Mouse (Mus musculus) erythroblast, embryonic 14.5 days (primary cell): ENCODE measurements around the gene Cblb. TPM values are rescaled to one million over a fixed set of nuclear protein-coding genes. Genes with fewer than 3 reads are reported as not detected.

Experiments
- H3K27me3 ChIP-seq: 2 replicates; pipeline ENCODE4 v1.6.1; 2012; ENCODE audit warnings: inconsistent platforms; ENCODE audit not compliant: control insufficient read depth
- H3K36me3 ChIP-seq: 2 replicates; pipeline ENCODE4 v1.6.1; 2012; ENCODE audit warnings: mild to moderate bottlenecking, inconsistent platforms; ENCODE audit not compliant: control insufficient read depth
- H3K4me1 ChIP-seq: 2 replicates; pipeline ENCODE4 v1.6.1; 2012; ENCODE audit warnings: inconsistent platforms; ENCODE audit not compliant: control insufficient read depth
- H3K4me3 ChIP-seq: replicated peaks from 2 replicates; pipeline ENCODE3; 2012; ENCODE audit warnings: moderate library complexity, mild to moderate bottlenecking, inconsistent platforms
- H3K9me3 ChIP-seq: 2 replicates; pipeline ENCODE4 v1.6.1; 2012; ENCODE audit warnings: low read length, inconsistent platforms, mixed read lengths; ENCODE audit not compliant: control insufficient read depth
- GATA1 ChIP-seq: IDR thresholded peaks from 2 replicates; pipeline ENCODE4 v1.6.1; 2012; ENCODE audit warnings: low read length, inconsistent platforms, mixed read lengths
- TAL1 ChIP-seq: IDR thresholded peaks from 3 replicates; pipeline ENCODE4 v1.6.1; 2012; ENCODE audit warnings: low read length, inconsistent platforms, mixed read lengths
- polyA plus RNA-seq: library from polyadenylated mRNA; stranded (reverse); fragments of >175 nt; gene quantifications from 2 replicates; pipeline ENCODE4 v1.2.3, GENCODE M21; 2012

The Cblb gene
- polyA plus RNA-seq, 1 experiment, result 0.10 TPM

DNA sequence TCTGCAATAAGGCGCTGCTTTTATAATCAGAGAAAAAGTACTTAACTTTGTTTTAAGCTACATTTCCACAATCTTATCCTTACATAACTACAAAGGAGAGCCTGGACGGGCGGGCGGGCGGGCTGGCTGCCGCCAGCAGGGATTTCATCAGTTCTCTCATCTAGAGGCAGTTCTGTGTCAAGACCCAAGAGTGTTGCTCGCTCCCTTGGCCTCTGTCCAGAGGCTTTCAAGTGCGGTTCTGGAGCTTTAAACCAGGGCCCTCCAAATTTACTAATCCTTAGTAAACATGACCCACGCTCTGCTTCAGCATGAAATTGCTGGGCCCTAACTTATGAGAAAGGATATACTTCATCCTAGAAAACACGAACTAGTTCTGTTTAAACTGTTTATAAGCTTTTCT lies 155.7 kb downstream of the Cblb start:
- H3K9me3 ChIP-seq, result no peaks in the 10 kb centered on the region
- no peaks in the 10 kb centered on the region for H3K27me3 ChIP-seq
- H3K4me1 ChIP-seq, result no peaks in the 10 kb centered on the region
- H3K4me3 ChIP-seq, result no peak overlapping the region
- no peak for TF ChIP-seq GATA1
- no peak for TF ChIP-seq TAL1
- peaks cover 2% of the 10 kb centered on the region; the same call in 1 of the 2 replicates for H3K36me3 ChIP-seq

DNA sequence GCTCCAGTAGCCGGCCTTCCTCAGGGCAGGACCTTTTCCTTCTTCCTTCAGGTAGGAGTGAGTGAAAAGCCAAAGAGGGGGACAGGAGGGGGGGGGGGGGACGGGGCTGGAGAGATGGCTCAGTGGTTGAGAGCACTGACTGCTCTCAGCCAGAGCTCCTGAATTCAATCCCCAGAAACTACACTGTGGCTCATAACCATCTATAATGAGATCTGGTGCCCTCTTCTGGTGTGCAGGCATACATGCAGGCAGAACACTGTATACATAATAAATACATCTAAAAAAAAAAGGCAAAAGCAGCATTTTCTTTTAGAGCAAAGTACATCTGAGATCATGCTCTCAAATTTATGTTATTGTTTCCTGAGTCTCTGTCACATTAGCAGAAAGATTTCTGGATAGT lies 158.1 kb downstream of the Cblb start:
- Histone ChIP-seq H3K4me1 (no peaks in the 10 kb centered on the region), H3K27me3 (no peaks in the 10 kb centered on the region), H3K4me3 (no peak overlapping the region), H3K9me3 (no peaks in the 10 kb centered on the region), H3K36me3 (peaks cover 2% of the 10 kb centered on the region; the same call in 1 of the 2 replicates)
- TF ChIP-seq GATA1 (no peak), TAL1 (no peak)

DNA sequence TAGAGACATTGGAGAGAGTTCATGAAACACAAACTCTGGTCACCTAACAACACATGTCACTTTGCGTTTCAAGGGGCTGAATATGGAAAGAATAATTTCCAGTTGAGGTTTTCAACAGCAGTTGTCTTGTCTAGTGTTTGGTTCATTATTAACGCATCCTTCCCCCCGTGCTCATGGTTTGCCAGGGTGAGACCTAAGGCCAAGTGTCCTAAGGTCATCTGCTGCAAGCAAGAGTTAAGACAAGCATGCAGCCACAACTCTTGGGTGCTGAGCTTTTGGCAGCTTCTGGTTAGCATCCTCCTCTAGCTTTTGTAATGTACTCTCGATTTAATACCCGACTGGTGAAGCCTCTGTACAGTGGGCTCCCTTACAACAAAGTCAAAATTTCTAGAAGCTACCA lies 159.7 kb downstream of the Cblb start:
- no peaks in the 10 kb centered on the region for H3K4me1 ChIP-seq
- H3K27me3 ChIP-seq, result no peaks in the 10 kb centered on the region
- H3K36me3 ChIP-seq, result peaks cover 4% of the 10 kb centered on the region
- H3K4me3 ChIP-seq, result no peak overlapping the region
- H3K9me3 ChIP-seq, result no peaks in the 10 kb centered on the region
- no peak for TF ChIP-seq TAL1
- no peak for TF ChIP-seq GATA1

DNA sequence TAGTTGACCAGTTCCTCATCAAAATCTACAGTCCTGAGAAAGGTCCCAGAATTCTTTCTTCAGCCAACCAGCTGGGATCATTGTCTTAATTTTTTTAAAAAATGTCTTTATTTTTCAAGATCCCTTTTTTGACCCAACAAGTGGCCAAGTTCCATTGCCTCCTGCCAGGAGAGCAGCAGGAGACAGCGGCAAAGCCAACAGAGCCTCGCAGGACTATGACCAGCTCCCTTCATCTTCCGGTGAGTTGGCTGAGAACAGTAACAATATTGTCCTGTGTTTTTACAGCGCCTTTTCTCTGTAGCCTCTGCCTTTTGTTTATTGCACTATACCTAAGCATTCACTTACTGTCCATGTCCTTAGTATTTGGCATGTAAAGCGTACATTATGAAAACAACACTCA lies 163.0 kb downstream of the Cblb start:
- H3K4me3 ChIP-seq, result no peak overlapping the region
- TF ChIP-seq TAL1 (no peak), GATA1 (no peak)
- peaks cover 8% of the 10 kb centered on the region for H3K36me3 ChIP-seq
- no peaks in the 10 kb centered on the region for H3K4me1 ChIP-seq
- no peaks in the 10 kb centered on the region for H3K27me3 ChIP-seq
- H3K9me3 ChIP-seq, result no peaks in the 10 kb centered on the region

DNA sequence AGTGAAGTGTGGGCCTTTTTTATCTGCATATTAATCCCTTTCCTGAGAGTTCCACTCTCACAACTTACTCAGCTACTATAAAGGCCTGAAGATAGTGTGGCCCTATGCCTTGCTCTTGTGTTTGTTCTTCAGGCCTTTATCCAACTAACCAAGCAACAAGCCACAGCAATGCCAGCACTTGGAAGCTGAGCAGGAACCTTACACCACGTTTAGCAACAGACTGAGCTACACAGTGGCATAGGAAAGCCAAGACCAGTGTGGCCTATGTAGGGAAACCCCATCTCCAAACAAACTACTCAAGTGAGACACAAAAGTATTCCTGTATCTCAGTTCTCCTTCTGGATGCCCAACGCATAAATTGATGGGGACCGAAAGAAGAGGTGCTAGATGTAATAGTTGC lies 163.8 kb downstream of the Cblb start:
- no peak for TF ChIP-seq GATA1
- TF ChIP-seq TAL1, result no peak
- no peaks in the 10 kb centered on the region for H3K27me3 ChIP-seq
- H3K36me3 ChIP-seq, result peaks cover 8% of the 10 kb centered on the region
- H3K4me1 ChIP-seq, result no peaks in the 10 kb centered on the region
- no peak overlapping the region for H3K4me3 ChIP-seq
- no peaks in the 10 kb centered on the region for H3K9me3 ChIP-seq

DNA sequence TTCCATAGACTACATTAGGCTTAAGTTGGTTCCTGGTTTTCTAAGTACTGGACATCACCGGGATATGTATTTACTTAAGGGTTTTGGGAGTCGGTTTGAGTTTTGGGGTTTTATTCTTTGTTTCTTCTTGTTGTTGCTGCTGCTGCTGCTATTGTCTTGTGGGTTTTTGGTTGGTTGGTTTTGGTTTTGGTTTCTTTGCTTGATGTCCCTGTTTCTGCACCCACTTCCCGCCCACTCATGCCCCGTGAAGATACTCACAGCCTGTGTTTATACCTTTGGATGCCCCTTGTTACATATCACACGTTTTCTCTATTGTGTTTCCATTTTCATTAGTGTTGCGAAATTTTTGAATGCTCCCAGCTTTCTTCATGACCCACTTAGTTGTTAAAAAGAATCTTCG lies 169.1 kb downstream of the Cblb start:
- no peak for TF ChIP-seq GATA1
- TF ChIP-seq TAL1, result no peak
- Histone ChIP-seq H3K4me3 (no peak overlapping the region), H3K4me1 (no peaks in the 10 kb centered on the region), H3K27me3 (no peaks in the 10 kb centered on the region), H3K9me3 (no peaks in the 10 kb centered on the region), H3K36me3 (peaks cover 7% of the 10 kb centered on the region)

DNA sequence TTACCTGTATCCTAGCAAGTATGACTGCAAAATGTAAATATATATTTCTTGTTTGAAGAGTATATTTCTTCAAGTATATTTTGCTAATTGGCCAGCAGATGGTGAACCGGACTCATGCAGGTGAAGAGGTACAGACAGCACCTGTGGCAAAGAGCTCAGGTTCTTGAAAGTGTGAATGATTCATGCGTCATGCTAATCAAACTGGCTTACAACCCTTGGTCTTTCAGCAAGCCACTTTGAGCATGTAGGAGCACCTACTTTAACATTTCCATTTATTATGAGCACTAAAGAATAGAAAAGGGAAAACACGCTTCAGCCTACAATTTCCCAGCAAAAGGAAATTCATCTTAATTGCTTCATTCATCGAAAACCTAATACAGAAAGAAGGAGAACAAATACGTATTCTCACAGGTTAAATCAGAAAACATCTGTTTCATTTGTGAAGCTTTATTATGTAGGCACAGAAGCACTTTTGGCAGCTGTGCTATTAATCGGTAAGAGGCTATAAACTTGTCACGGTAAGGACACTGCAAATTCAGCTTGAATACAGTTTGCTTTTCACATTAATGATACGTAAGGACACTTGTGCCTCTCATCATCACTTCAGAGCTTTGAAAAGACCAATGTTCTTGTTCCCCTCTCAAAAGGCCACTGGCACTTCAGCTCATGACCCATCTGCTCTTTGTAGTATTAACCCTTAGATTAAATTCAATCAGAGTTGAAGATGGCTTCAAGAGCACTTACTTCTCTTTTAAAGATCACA lies 180.0 kb downstream of the Cblb start:
- Histone ChIP-seq H3K4me3 (no peak overlapping the region), H3K4me1 (no peaks in the 10 kb centered on the region), H3K27me3 (no peaks in the 10 kb centered on the region), H3K9me3 (no peaks in the 10 kb centered on the region), H3K36me3 (no peaks in the 10 kb centered on the region)
- TF ChIP-seq TAL1 (no peak), GATA1 (no peak)

DNA sequence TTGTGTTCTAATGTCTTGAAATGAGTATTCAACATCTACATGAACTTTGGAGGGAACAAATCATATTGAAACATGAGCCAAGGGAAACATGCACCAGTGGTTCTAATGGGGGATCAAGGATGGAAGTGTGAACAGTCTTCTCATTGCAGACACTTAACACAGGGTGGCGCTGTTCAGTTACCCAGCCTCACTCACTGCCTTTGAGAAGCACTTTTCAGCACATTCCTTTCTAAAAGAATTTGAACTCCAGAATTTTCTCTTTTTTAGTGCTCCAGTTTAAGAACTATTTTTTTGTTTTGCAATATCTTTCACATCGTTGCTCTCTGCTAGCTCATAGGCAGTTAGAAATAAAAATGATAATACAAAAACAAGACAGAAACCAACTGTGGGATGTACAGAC lies 188.0 kb downstream of the Cblb start:
- H3K36me3 ChIP-seq, result no peaks in the 10 kb centered on the region
- no peak overlapping the region for H3K4me3 ChIP-seq
- H3K4me1 ChIP-seq, result no peaks in the 10 kb centered on the region
- H3K9me3 ChIP-seq, result no peaks in the 10 kb centered on the region
- TF ChIP-seq TAL1 (no peak), GATA1 (no peak)
- H3K27me3 ChIP-seq, result no peaks in the 10 kb centered on the region

DNA sequence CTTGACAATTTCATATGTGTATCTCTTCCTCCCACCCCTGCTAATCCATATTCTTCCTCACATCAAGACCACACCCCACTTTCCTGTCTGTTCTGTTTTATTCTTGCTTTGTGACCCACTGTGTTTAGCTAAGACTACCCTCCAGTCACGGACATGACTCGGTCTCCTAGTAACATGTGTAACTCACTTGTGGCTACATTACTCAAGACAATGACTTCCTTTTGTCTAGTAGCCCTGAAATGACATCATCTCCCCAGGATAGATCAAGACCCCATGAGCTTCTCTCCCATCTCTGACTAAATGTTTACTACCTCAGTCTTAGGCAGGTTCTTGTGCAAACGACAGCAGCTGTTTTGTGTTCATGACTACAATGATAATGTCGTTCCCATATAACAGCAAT lies 191.9 kb downstream of the Cblb start:
- Histone ChIP-seq H3K4me3 (no peak overlapping the region), H3K27me3 (no peaks in the 10 kb centered on the region), H3K36me3 (no peaks in the 10 kb centered on the region), H3K9me3 (no peaks in the 10 kb centered on the region), H3K4me1 (no peaks in the 10 kb centered on the region)
- no peak for TF ChIP-seq TAL1
- TF ChIP-seq GATA1, result no peak

DNA sequence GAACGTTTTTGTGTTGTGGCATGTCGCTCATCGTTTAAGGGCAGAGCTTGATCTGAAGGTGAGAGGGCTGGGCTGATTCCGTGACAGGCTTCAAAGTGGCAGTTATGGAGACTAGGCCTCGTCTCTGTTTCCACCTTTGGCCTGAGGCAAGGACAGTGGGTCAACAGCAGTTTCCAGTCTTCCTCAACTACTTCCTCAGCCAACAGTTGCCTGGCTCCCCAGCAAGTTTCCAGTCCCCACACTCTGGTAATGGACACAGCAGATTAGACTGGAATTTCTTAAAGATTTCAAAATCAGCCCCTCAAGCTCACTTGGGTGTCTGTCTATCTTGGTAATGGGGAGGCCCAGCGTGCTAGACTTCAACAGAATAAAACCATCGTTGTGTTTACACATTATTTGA lies 198.4 kb downstream of the Cblb start:
- Histone ChIP-seq H3K27me3 (no peaks in the 10 kb centered on the region), H3K9me3 (0 out of 2 replicates have a peak, but pooled peaks cover 2% of the 10 kb centered on the region)
- no peak for TF ChIP-seq TAL1
- TF ChIP-seq GATA1, result no peak

More for the DNA sequence above, 198.4 kb downstream of the Cblb start:
- no peaks in the 10 kb centered on the region for H3K4me1 ChIP-seq
- H3K4me3 ChIP-seq, result no peak overlapping the region
- H3K36me3 ChIP-seq, result no peaks in the 10 kb centered on the region
